Mouse (Mus musculus): ENCODE results near the gene Sgtb. TPM values are rescaled to one million over a fixed set of nuclear protein-coding genes. Genes with fewer than 3 reads are reported as not detected.
A peak's percentile ranks its signal among the peaks of the same experiment; 100 is the strongest.

Sgtb gene
- total RNA-seq (2021) = 10 to 100 TPM; 75.2 to 79.9 TPM

DNA sequence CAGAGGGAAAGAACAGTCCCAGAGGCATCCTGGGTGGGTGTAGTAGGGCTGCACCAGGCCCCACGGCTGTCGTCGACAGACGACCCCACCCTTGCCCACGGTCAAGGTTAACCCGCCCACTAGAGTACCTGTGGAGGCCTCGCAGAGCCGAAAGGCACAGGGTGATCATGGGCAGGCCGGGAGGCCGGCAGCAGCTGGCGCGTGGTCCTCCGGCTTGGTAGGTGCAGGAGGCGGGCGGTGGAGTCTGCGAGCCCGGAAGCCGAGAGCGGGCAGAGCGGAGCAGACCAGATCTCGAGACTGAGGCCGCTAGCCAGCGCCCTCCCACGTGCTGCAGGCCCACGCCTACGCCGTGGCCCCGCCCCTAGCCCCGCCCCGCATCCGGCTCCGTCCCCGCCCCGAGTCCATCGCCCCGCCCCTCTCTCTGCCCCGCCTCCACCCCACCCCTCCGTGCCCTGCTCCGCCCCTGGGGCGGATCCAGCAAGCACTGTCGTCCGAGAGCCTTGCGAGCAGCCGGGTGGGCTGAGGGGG lies at the start of gene Sgtb, which contains the start of gene Nln:
TSS of gene Sgtb (plus strand) at position 454 of the 528 bp plus-strand sequence.
TSS of gene Nln (minus strand) at position 327 of the 528 bp plus-strand sequence.
- DNase-seq (ENCODE audit: extremely low spot score in 1 of 2, low spot score in 1 of 2) = peak; percentile 68 to 69

DNA sequence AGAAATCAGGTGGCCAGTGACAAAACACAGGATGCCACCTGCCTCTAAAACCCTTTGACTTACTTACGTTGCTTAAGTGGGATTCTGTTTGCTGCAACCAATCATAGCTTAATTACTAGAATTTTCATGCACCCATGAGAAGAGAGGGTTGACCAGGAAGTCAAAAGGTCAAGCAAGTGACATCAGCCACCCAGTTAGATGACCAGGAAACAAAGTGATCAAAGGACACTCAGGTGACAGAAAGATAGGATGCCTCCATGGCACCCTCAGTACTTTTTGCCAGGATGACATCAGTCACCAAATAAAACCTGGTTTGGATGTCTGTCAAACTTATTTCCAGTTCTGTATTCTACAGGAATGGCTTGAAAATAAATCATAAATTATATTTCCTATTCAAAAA lies 49.3 kb upstream of the Sgtb start:
- no peak for DNase-seq (ENCODE audit: extremely low spot score in 1 of 2, low spot score in 1 of 2)

DNA sequence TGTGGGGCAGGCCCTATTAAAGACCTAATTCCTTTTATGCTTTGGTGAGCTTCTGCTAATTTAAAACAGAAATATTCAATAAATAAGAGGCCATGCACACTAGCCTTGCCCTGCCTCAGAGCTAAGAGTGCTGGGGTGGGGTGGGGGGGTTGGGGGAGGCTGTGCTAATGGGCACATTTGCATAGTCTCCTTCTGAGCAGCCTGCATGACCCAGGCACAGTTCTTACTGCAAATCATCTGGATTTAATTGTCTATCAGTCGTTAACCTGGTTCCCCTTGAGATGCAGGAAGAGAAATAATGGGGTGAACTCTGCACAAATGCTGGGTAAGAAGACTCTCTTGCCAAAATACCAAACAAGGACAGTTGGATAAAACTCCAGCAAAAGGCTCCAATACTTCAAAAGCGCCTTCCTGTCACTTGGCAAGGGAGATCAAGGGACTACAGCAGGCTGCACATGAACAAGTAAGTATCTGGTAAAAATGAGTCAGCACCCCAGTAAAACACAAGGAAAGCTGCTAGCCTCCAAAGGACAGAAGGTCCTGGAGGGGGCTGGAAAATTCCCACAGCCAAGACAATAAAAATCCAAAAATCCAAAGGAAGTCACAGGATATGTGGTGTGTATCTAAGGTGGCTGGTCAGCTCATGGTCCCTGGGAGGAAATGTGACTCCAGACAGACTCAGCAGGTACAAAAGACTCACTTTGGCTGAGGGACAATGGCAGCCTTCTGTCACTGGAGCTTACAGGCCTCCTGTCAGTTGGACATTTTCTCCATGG lies 47.4 kb upstream of the Sgtb start:
- DNase-seq (ENCODE audit: extremely low spot score in 1 of 2, low spot score in 1 of 2) = no peak

DNA sequence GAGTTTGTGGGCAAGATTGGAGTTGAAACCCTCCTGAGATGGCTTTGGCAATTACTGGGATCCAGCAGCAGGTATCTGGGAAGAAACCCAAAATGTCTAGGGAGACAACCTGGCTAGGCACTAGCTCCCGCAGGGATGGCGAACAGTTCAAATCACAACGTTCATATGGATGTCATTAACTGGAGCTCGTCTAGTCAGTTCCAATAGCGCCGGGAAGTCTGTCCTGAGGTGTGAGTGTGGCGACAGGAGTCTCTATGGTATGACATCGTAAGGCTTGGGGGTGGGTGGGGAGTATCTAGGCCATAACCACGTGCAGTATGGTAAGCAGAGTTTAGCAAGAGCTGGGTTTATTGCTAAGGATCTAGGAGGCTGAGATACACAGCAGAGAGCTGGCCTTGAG lies 46.5 kb upstream of the Sgtb start:
- DNase-seq (ENCODE audit: extremely low spot score in 1 of 2, low spot score in 1 of 2) = no peak

DNA sequence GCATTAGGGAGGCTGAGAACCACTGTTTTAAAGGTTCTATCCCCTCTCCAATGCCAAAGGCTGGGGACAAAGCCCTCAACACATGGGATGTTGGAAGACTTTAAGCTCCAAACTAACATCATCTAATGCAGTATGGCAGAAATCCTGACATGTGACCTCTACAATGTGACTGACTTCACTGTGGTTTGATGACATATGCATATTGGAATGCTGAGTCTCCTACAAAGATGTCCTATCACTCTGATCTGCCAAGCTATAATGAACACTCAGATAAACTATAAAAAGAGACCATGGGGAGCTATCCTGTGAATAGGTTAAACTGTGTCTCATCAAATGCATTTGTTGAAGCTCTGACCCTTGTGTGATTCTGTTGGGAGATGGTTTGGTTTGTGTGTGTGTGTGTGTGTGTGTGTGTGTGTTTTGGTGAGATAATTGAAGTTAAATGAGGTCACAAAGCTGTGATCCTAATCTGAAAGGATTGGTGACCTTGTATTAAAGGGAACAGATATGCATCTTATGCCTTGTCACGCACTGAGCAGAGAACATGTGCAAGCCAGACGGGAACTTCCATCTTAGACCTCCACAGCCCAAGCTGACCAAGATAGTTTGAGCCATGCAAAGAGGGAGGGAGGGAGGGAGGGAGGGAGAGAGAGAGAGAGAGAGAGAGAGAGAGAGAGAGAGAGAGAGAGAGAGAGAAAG lies 43.7 kb upstream of the Sgtb start:
- no peak for DNase-seq (ENCODE audit: extremely low spot score in 1 of 2, low spot score in 1 of 2)

DNA sequence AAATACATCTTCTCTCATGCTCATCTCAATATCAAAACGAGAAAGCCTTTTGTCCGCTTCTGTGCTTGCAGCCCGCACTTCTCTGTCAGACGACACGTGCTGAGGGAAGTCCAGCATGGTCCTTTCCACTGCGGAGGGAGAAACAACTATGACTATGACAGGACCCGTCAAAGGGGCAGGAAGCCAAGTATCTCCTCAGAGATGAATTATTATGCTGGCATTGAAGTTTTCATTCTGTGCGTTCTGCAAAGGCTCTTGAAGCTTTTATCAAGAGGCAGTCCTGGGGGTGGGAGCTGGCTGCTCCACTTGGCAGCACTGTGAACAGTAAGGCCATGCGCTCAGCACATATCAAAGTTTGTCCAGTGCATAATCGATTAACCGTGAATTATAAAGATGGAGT lies 40.3 kb upstream of the Sgtb start:
- DNase-seq (ENCODE audit: extremely low spot score in 1 of 2, low spot score in 1 of 2) = no peak

DNA sequence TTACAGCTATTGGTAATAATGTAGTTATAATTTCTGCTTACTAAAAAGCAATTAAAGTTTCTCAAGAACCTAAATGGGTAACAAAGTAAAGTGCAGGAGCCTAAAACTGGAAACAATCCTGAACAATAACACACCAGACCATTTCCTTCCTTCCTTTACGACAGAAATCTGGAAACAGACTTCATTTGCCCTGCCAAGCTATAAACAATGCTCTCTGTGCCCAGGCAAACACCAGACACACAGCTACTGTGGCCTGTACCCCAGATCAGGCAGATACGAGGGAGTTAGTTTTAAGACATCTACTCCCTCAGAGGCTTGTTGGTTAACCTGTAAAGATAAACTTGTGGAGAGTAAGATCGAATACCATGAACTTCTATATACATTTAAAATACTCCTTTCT lies 38.8 kb upstream of the Sgtb start:
- DNase-seq (ENCODE audit: extremely low spot score in 1 of 2, low spot score in 1 of 2) = no peak

DNA sequence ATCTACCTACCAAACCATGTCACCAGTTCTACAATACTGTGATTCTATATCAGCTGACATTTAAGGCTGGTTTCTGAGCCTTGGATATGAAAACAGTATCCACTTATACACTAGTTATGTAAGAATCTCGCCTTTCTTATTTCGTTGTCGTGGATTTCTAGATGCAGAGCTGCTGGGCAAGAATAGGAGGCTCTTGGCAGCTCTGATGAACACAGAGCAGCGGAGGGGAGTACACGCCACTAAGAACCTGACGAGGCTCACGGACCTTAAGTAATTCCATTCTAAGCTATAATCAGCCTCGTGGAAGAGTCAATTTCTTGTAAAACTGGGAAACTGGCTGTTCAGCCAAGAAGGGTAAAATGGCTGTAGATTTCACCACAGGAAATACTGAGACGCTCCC lies 37.2 kb upstream of the Sgtb start:
- no peak for DNase-seq (ENCODE audit: extremely low spot score in 1 of 2, low spot score in 1 of 2)

DNA sequence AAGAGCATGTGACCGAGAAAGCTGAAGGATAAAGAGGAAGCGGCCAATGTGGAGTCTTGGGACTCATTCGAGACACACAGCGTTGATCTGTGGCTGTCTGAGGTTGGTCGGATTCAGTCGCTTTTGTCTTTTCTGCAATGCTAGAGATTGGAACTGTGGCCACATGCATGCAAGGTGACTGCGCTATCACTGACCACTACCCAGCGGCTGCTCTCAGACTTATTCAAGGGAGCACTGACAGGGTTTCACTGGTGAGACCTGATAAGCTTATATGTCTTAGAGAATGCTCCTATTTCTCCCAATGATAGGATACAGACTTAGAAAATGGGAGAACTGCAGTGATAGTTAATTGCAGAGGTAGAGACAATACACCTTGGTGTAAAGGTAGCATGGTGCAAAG lies 35.3 kb upstream of the Sgtb start:
- no peak for DNase-seq (ENCODE audit: extremely low spot score in 1 of 2, low spot score in 1 of 2)

DNA sequence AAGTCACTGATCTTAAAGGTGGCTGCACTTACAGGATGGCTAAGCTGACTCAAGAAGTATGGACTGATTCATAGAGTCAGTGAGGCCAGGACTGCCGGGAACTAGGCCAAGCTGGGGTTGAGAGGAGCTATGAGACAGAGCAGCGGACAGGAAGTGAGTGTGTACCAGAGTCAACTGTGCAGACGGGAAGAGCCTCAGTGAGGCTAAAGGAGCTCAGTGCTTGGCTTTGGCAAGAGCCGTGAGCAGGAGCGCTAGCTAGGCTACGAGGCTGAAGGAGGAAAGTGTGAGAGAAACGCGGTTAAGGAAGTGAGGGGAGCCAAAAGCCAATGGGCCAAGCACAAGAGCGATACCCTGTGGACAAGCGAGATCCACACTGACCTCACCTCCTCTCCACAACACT lies 34.8 kb upstream of the Sgtb start:
- DNase-seq (ENCODE audit: extremely low spot score in 1 of 2, low spot score in 1 of 2) = no peak

DNA sequence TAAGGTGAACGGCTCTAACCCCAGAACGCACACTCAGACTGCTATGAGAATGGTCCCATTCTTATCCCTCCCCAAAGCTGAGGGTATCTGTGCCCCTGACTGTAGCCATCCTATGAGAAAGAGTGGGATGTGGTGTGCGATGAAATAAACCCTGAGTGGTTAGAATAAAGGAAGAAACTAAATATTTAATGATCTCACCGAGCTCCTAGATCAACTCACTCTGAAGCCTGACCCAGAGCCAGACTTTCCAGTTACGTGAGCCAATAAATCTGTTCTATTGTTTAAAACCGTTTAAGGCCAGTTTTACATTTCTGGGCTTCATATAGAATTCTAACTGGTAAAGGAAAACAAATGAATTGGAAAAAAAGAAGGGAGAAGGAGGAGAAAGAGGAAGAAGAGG lies 32.5 kb upstream of the Sgtb start:
- no peak for DNase-seq (ENCODE audit: extremely low spot score in 1 of 2, low spot score in 1 of 2)

DNA sequence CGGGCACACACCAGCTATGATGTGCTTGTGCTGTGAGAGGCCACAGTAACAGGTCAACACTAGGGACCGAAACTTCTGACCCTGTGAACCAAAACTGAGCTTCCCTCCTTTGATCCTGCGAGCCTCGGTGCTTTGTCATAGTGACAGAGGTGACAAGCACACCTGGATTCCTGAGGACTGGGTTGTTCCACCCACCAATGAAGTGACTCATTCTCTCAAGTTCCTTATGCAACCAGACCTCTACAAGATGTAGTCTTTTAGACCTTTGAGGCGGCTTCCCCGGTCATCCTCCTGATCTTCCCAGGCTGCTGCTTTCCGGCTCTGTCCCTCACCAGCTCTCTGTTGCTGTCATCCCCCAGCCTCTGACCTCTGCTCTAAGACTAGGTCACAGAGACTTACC lies 27.0 kb upstream of the Sgtb start:
- DNase-seq (ENCODE audit: extremely low spot score in 1 of 2, low spot score in 1 of 2) = no peak

DNA sequence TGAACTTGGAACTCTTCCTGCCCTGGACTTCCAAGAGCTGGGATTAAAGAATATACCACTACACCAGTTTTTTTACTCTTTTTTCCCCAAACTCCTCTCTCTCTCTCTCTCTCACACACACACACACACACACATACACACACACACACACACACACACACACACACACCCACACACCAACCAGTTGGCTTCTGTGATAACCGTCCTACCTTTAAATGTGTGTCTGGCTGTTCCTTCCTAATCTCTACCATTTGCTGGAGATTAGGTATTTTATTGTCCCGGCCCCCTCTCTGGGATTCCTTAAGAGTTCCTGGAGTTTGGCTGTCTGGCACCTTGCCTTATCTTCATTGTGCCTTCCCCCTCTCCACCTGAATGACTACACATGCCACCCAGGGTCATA lies 24.9 kb upstream of the Sgtb start:
- no peak for DNase-seq (ENCODE audit: extremely low spot score in 1 of 2, low spot score in 1 of 2)

DNA sequence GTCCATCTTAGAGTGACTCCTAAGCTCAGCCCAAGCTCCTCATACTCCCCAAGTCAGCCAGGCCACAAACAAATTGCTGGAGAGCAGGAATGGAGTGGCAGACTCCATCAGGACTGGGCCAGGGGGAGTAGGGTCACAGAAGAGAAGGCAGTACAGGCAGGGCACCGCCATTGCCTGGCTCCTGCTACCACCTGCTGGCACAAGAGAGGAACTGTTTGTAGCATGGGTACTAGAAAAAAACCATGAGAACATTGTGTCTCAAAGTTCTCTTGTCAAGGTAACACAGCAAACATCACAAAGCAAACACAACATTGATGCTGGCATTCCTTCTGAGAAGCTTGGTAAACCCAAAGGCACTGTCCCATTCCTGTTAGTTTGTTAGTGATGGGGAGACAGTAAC lies 20.2 kb upstream of the Sgtb start:
- DNase-seq (ENCODE audit: extremely low spot score in 1 of 2, low spot score in 1 of 2) = peak in 1 of 2 experiments; percentile 37

DNA sequence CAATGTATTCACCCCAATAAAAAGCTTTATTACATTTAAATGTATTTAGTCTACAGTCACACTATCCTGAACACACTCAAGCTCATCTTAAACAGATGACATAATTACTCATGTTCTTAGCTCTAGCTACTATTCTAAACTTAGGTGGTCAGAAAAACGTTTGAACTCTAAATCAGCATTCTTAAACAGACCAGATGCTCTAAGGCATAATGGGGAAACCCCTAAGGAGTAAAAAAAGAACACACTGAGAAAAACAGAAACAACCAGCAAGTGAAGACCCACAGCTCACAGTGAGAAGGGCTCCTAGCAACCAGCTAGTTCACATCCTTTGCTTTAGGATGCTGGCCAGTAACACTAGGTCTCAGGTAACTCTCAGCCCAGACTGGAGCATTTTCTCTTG lies 17.8 kb upstream of the Sgtb start:
- no peak for DNase-seq (ENCODE audit: extremely low spot score in 1 of 2, low spot score in 1 of 2)

DNA sequence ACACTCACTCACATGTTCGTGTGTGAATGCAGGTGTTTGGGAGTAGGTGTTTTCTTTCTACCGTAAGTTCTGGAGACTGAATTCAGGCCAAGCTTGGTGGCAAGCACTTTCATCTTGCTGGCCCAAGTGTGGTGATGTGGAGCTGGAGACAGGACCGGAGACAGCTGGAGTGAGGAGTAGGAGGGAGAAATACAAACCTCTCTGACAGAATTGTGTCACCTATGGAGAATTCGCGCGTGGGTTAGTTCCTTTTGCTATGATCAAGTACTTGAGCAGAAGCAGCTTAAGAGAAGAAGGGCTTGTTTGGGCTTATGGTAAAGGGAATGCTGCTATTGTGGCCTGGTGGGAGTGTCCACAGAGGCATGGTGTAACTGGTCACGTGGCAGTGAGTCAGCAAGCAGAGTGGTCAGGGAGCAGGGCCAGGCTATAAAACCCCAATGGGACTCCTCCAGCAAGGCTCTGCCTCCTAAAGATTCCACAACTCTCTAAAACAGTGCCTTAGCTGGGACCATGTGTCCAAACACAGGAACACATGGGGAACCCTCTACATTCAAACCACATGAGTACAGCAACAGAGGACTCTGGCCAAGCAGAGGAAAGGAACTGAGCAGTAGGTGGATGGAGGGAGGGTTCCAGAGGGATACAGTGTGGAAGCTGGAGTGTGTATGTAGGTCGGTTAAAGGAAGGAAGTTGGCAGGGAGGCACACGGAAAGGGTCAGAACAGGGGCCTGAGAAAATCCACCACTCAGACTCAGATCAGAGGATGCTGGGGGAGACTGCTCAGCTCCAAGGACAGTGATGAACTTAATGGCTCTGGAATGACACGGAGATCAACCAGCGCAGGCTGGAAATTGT lies 14.8 kb upstream of the Sgtb start:
- no peak for DNase-seq (ENCODE audit: extremely low spot score in 1 of 2, low spot score in 1 of 2)

DNA sequence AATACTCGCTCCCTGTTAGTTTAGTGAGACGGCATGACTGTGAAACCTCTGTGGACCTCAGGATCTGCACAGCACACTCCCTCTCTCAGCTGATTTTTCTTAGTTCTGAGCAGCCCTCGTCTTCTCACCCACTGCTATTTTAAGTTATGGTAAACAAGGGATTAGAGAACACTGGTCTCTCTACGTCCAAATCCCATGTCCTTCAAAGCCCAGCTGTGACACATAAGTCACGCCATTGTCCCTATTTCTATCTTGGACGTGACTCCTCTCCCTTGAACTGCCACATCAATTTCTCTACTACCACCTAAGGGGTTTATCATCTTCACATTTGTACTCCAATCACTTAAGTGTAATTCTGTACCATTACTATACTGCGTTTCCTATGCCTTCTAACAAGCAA lies 13.6 kb upstream of the Sgtb start:
- no peak for DNase-seq (ENCODE audit: extremely low spot score in 1 of 2, low spot score in 1 of 2)

DNA sequence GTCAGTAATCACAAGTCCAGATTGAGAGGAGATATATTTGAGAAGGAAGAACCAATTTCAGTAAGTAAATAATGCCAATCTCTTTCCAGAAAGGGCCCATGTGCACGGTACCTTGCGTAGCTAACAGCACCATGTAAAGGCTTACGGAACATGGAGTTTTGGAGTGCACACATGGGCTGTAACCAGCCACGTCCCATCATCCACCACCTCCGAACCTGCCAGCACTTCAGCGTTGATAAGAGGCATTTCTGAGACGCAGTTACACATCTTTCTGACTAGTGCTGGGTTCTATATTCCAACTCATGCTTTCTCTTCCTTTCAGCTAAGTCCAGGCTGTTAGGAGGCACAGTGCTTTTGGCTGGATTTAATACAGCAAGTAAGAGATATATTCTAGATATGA lies 12.4 kb upstream of the Sgtb start:
- no peak for DNase-seq (ENCODE audit: extremely low spot score in 1 of 2, low spot score in 1 of 2)

DNA sequence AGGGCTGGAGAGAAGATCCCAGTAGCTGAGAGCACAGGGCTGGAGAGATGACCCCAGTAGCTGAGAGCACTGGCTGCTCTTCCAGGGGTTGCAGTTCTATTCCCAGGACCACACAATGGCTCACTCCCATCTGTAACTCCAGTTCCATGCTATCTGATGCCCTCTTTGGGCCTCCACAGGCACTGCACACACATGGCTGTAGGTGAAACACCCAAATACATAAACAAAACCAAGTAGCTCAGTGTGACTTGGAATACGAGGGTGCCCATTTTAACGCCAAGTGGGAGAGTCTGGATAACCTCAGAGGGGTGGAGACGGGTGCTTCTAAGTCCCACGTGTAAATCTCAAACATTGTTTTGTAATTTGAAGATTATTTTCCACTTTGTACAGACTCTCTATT lies 9.1 kb upstream of the Sgtb start:
- no peak for DNase-seq (ENCODE audit: extremely low spot score in 1 of 2, low spot score in 1 of 2)

DNA sequence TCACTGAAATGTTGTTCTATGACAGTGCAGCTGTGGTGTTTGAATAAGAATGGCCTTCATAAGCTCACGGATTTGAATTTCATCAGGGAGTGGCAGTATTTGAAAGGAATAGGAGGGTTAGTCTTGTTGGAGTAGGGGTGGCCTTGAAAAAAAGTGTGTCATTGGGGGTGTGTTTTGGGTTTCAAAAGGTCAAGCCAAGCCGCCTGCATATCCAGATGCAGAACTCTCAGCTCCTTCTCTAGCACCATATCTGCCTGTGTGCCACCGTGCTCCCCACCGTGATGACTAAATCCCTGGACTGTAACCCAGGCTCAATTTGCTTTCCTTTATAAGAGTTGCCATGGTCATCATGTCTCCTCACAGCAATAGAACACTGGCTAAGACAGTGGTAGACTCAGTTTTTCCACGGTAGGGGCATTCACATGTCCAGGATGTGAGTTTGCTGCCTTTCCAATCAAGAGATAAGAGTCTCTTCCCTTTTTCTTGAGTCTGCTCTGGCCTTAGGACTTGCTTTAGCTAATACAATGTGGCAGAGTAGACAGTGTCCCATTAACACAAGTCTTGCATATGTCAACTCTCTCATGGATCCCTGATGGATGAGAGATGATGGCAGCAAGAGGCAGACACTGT lies 7.8 kb upstream of the Sgtb start:
- no peak for DNase-seq (ENCODE audit: extremely low spot score in 1 of 2, low spot score in 1 of 2)
